Mouse (Mus musculus): ENCODE measurements at regions not wholly inside any gene's neighbourhood (a gene's known extent, or its start where the extent isn't known, plus 50 kb on each side); places are given as distances from the start of the nearest gene placed in this dataset.

GRCm38 (mm10) chr4:142350986-142351385, 111.8 kb upstream of the Kazn start:
- TF ChIP-seq CTCF (IDR thresholded peaks at IDR 0.05; ENCODE audit: low read depth) = no peak
- no peak for TF ChIP-seq EP300 (IDR thresholded peaks at IDR 0.05; ENCODE audit: low read depth)

Data from liver, embryonic 14.5 days (tissue).